Mouse (Mus musculus) spleen, postnatal 0 days (tissue): ENCODE results near the gene Klrc3. TPM values are rescaled to one million over a fixed set of nuclear protein-coding genes. Genes with fewer than 3 reads are reported as not detected.

Source experiments
- polyA plus RNA-seq: library from polyadenylated mRNA; unstranded; fragments of >200 nt; fragmentation: Nextera tagmentation; extraction: Ambion mirVana; gene quantifications from 2 replicates; pipeline ENCODE4 v1.2.1, GENCODE M21; 2015

The Klrc3 gene
- polyA plus RNA-seq = not detected in 2 replicates

GRCm38 (mm10) chr6:129643237-129643636 lies at the start of gene Klrc3:
Gene Klrc3, minus strand, starts transcription at chr6:129643337.

GRCm38 (mm10) chr6:129678873-129679272 lies 35.7 kb upstream of the Klrc3 start, which contains the start of gene Klrc1:
Gene Klrc1, minus strand, starts transcription at chr6:129678973.

GRCm38 (mm10) chr6:129660589-129660988 lies 17.5 kb upstream of the Klrc3 start, which contains the start of gene Klrc2:
Gene Klrc2, minus strand, starts transcription at chr6:129660689.

DNA sequence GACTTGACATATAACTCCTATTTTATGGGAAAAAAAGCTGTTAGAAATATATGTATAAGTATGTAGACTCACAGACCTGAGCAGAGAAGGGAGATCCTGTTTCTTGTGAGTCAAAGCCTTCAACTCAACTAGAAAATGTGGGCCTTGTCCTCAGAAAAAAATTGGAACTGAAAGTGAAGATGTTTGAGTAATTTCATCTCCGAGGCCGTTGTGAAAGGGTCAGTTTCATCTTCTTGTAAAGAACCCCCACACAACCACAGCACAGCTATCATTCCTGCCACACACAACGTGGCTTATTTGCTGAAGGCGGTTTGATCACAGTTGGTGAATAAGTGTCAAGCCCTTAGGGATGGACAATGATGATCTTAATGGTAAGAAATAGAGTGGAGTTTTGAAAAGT lies 19.4 kb downstream of the Klrc3 start, which contains the start of gene Klrk1:
Gene Klrk1, minus strand, starts transcription at position 130 of the 400 bp plus-strand sequence.

DNA sequence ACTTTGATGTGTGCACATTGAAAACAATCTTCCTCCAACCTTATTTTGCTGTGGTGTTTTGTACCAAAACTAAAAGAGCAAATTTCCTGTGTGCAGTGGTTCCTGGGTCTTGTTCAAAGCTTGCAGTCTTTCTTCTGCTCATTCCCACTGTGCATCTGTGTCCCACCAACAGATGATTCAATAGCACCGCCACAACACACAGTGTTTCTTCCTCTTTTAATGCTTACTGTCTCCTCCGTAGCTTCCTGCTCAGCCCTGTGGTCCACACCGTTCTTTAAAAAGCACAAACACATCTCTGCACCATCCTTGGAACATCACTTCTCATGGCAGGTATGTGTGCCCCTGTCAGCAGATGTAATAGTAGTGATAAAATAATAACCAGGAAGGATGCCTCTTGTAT lies 51.6 kb downstream of the Klrc3 start, which contains the start of gene Klrd1:
Gene Klrd1, plus strand, starts transcription at position 275 of the 400 bp plus-strand sequence.

Other genes with a start within 250 kb of the Klrc3 start
- 14.0 and 14.6 TPM in 2 replicates for gene Clec1b, start 246.0 kb downstream of the Klrc3 start, polyA plus RNA-seq
- gene Clec9a, start 234.5 kb downstream of the Klrc3 start, polyA plus RNA-seq = 0.44 and 0.63 TPM in 2 replicates
- gene Clec1a, start 191.3 kb downstream of the Klrc3 start, polyA plus RNA-seq = 2.3 and 3.9 TPM in 2 replicates
- gene Olr1, start 136.2 kb downstream of the Klrc3 start, polyA plus RNA-seq = 0.94 and 1.8 TPM in 2 replicates
- not detected in 2 replicates for gene Tmem52b, start 130.8 kb downstream of the Klrc3 start, polyA plus RNA-seq
- 40.3 and 41.6 TPM in 2 replicates for gene Gabarapl1, start 110.2 kb downstream of the Klrc3 start, polyA plus RNA-seq
- gene Klre1, start 65.4 kb downstream of the Klrc3 start, polyA plus RNA-seq = 0.70 and 0.99 TPM in 2 replicates
- 6.3 and 8.0 TPM in 2 replicates for gene Klrd1, start 51.6 kb downstream of the Klrc3 start, polyA plus RNA-seq
- gene Klrk1, start 19.5 kb downstream of the Klrc3 start, polyA plus RNA-seq = 3.0 and 6.1 TPM in 2 replicates
- gene Klrc2, start 17.4 kb upstream of the Klrc3 start, polyA plus RNA-seq = 0.34 and 0.51 TPM in 2 replicates
- gene Klrc1, start 35.6 kb upstream of the Klrc3 start, polyA plus RNA-seq = 1.9 and 3.3 TPM in 2 replicates
- gene Klri1, start 73.8 kb upstream of the Klrc3 start, polyA plus RNA-seq = not detected in 2 replicates
- 0.19 and 0.39 TPM in 2 replicates for gene Klri2, start 97.1 kb upstream of the Klrc3 start, polyA plus RNA-seq
- gene Gm156, start 140.9 kb upstream of the Klrc3 start, polyA plus RNA-seq = 0.06 TPM in 1 of 2 replicates, not detected in the other
- not detected in 2 replicates for gene Gm17631, start 219.3 kb upstream of the Klrc3 start, polyA plus RNA-seq
- gene Klra17, start 233.3 kb upstream of the Klrc3 start, polyA plus RNA-seq = 1.9 and 3.4 TPM in 2 replicates